Mouse (Mus musculus): ENCODE results near the gene Pla2g2f.

Pla2g2f gene

DNA sequence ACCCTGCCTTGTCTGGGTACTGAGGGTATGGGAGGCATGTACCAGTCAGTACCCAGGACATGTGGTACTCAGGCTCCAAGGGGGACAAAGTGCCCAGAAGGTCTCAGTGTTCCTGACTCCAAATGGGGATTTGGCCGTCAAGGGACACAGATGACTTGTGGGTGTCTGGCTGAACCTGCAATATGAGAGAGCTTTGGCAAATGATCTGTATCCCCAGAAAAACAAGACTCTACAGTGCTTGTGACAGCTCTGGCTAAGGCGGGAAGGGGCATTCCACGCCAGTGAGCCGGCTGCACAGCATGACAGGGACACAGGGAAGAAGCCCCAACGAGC lies 38.2 kb downstream of the Pla2g2f start:
- intact Hi-C loops (cut with DNase I), result no loop called here

DNA sequence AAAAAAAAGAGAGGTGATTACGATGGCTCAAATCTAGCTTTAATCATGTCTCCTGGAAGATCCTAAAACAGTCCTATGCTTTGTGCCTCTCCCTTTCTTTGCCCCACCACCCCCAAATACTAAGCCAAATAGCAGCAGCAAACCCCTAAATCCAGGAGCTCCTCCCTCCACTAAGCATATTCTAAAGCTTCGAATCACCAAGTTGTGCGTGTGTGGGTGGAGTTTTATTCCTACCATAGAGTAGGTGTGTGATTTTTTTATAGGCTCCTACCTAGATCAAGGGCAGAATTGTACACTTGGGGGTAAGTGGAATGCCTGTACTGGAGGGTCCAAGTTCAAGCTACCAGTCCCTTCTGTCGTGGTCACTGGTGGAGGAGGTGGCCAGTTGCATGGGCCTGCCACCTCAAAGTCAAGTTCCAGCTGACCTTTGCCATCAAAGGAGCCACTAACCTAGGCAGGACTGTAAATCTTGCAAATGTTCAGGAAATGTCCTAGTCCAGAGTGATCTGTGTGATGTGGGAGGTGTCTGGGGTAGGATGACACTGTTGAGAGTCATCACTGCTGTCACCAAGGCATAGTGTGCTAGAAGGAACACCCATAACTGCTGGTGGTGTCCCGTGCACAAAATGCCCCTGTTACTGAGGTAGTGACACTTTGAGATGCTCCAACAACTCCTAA lies 38.7 kb downstream of the Pla2g2f start:
- intact Hi-C loops (cut with DNase I), result no loop called here

DNA sequence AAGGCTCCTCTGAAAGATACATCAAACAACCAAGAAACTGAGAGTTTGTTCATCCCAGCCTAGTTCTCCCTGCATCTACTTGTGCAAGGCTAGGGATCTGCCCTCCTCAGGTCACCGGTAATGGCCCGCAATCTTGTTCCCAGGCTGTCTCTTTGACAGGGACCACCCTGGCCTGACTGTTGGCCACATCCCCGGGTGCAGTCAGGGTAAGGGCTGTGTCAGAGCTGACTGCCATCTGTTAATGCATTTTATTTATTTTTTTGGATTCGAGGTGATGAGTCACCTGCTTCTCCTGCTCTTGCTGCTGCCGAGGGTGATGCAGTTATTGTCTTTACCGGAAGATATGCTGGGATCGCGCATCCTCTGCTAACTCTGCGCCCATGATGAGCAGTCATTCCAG lies 40.7 kb downstream of the Pla2g2f start:
- intact Hi-C loops (cut with DNase I), result no loop called here

DNA sequence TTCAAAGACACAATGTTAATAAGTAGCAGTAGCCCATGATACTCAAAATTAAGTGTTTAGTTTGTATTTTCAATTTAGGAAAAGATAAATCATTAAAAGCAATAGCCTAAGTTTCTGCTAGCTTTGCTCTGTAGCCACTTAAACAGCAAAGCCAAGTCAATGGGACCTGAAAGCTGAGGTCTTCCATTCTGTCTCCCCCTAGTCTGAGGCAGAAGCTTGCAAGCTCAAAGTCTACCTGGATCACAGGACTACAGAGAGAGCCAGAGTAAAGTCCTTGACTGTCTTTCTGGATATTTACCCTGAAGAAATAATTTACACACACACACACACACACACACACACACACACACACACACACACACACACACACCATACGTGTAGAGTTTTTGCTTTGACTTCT lies 43.2 kb downstream of the Pla2g2f start:
- intact Hi-C loops (cut with DNase I), result no loop called here

DNA sequence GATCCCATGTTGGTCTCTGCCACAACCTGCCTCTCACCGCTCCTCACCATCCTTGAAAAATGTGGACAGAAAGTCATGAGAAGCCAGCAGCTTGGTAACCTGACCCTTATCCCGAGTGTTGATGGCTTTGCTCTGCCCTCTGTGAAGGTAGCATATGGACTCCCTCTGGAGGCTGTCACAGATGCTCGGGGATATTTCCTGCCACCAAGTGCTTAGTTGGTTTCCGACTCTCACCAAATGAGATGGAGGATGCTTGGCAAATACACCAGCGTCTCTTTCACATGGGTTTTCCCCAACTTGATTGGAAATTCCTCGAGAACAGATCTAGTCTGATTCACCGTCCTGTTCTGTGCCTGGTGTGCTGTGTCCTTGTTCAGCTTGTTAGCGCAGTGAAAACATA lies 44.8 kb downstream of the Pla2g2f start:
- intact Hi-C loops (cut with DNase I), result no loop called here

DNA sequence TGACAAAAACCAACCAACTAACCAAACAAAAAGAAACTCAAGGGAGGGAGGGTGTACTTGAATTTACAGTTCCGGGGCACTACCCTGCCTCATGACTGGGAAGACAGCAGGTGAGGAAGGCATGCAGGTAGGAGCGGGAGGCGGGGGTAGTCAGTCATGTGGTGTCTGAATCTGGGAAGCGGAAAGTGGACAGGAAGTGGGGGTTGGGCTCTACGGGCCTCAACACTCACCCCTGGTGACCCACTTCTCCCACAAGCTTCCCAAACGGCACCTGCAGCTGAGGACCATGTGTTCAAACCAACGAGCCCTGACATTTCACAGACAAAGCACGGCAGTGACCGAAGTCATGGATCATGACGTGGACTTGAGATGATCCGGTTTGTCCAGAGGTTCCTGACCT lies 45.3 kb downstream of the Pla2g2f start:
- intact Hi-C loops (cut with DNase I), result no loop called here

DNA sequence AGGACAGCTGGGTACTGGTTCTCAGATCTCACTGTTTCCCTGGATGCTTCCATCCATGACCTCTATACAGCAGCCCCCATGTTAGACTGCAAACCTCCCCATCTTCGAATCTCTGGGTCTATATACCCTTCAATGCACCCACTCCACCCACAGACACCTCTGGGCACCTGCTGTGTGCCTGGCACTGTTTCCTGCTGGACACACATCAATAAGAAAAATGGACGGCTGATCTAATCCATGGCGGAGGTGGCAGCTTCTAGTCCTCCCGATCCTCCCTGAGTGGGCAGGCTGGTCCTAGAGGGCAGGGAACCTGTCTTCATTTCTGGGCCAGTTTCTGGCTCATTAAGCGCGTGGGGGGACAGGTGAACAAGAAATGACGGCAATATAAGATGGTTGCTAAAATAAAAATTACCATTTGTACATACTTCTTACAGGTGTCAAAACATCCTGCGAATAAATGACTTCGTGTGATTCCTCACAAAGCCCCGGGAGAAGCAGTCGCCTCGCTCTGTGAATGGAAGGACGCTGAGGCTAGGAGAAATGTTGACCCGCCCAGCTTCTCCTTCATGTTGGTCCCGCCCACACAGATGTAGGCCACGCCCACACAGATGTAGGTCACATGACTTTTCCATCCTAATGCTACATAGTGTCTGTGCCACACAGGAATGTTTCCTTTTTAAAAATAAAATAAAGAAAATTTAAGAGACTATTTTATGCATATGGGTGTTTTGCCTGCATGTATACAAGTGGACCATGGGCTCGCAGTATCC lies 46.2 kb downstream of the Pla2g2f start:
- intact Hi-C loops (cut with DNase I), result no loop called here

DNA sequence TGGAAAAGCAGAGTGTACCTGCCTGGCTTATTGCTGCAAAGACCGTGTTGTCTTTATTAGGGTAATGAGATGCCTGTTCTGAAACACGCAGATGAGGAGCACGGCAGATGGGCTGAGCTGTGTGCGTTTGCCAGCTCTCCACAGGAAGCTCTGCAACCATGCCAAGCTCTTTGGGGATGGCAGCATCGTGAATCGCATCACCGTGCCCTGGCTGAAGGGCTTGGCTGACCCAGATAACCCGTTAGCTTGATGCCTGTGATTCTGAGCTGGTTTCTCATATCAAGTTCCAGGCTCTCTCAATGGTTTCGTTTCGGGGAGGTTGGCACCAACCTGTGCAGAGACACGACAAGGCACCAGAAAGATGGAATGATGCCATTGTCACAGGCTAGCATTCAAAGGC lies 46.8 kb downstream of the Pla2g2f start:
- intact Hi-C loops (cut with DNase I), result no loop called here

DNA sequence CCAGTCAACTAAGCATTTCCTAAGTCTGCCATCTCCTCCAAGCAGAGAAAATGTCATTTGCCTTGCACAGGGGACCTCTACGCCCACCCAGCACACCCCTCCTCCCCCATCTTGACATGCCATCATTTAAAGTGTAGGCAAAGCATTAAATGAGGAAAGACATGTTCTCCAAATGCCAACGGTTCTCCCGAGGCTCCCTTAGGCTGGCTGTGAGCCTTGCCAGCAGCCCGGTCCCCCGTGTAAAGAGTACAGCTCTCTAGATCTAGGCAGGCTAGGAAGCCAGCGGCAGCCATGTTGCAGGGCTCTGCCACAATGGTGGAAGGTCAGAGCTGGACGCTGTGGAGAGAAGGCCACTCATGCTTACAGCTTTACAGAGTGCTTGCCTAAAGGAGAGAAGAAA lies 47.5 kb downstream of the Pla2g2f start:
- intact Hi-C loops (cut with DNase I), result loop anchor here (2.0 to 5.0 kb wide), 3 partner anchors 37 to 141 kb away; no protein-coding TSS in a partner anchor

DNA sequence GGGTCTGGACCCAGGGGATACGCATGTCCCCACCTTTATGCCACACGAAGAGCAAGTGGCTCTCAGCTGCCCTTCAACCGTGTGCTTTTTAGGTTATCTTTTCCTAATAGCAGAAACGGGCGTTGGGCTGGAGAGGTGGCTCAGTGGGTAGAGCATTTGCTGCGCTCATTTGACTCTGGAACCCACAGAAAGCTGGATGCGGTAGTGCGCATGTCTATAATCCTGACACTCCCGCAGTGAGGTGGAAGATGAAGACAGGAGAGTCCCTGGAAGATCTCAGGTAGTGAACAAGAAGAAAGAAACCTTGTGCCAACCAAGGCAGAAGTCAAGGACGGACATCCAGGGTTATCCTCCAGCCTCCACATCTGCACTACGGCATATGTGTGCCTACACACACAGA lies 48.2 kb downstream of the Pla2g2f start:
- intact Hi-C loops (cut with DNase I), result loop anchor here (2.0 to 5.0 kb wide), 3 partner anchors 38 to 142 kb away; no protein-coding TSS in a partner anchor

DNA sequence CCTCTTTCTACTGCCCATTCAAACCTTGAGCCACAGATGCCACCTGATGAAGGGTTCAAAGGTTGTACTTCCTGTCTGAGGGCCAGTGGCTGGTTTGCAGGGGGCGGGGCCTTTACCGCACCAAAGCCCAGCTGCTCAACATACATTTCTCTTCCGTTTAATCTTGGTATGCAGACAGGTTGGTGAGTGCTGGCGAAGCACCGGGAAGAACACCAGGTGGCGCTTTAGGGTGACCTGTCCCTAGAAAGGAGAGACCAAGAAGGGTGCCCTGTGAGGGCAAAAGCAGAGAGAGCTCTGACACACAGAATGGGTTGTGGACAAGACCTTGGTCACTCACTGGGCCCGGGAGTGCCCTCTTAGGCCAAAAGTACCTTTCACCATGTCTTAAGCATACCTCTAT lies 48.8 kb downstream of the Pla2g2f start:
- intact Hi-C loops (cut with DNase I), result loop anchor here (2.0 to 5.0 kb wide), 3 partner anchors 39 to 142 kb away; no protein-coding TSS in a partner anchor

DNA sequence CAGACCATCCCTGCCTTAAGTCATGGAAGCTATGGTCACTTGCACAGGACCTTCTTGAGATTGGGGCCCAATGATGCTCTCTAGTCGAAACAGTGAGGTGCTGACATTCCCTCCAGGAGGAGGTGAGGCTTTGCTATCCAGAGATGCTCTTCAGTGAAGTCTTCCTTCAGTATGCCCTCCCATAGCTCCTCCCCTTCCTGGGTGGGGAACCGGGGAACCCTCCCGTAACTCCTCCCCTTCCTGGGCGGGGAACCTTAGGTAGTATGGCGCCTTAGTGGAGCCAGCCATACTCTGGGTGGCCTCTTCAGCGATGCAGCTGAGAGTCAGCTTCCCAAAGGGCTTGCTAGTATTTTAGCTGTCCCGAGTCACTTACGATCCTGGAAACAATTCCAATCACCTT lies 50.8 kb downstream of the Pla2g2f start:
- intact Hi-C loops (cut with DNase I), result loop anchor here (5.0 kb wide), 2 partner anchors 41 to 86 kb away; no protein-coding TSS in a partner anchor

DNA sequence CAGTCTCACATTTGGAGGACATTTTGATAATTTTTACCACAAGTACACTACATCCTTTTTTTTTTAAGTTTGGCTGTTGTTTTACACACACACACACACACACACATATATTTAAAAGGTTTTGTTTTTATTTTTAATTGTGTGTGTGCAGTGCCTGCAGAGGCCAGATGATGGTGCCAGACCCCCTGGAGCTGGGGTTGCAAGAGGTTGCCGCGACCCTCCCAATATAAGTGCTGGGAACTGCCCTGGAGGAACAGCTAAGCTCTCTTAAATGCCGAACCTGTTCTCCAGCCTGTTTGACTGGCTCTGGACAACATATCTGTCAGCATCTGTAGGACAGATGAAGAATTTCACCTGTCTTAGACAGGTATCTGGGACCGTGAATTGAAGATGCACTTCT lies 53.3 kb downstream of the Pla2g2f start:
- intact Hi-C loops (cut with DNase I), result loop anchor here (5.0 kb wide), 2 partner anchors 142 to 197 kb away; no protein-coding TSS in a partner anchor

DNA sequence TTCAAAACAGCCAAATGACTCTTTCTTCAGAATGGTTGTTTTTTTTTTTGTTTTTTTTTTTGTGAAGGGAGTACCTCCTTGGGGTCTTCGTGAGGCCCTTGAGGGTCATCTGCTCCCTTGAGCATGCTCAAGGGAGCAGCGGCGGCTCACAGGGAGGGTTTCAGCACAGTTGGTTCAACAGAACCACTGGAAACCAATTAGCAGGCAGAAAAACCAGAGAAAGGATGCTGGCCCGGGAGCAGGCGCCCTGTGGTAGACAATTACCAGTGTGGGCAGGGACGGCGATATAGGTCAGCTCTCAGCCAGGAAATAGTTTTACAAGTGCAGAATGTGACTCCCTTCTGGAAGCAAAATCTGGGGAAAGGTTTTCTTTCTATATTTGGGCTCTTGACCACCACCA lies 53.8 kb downstream of the Pla2g2f start:
- intact Hi-C loops (cut with DNase I), result loop anchor here (5.0 kb wide), 2 partner anchors 141 to 196 kb away; no protein-coding TSS in a partner anchor

DNA sequence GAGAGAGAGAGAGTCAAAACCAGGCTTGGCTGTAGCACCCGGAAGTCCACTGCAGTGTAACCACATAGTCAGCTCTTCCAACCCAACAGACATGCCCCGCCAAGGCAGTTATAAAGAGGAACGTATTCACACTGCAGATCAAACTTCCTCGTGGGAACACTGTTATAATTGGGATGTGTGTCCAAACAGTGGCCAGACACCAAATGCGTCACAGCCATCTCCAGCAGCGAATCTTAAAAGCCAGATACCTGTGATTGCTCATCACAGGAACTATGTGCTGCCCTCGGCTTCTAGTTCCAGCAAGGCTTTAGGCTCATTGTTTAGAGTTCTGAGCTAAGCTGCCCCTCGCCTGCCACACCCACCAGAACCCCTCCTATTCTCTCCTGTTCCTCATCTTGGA lies 54.9 kb downstream of the Pla2g2f start:
- intact Hi-C loops (cut with DNase I), result loop anchor here (5.0 kb wide), 2 partner anchors 140 to 195 kb away; no protein-coding TSS in a partner anchor

DNA sequence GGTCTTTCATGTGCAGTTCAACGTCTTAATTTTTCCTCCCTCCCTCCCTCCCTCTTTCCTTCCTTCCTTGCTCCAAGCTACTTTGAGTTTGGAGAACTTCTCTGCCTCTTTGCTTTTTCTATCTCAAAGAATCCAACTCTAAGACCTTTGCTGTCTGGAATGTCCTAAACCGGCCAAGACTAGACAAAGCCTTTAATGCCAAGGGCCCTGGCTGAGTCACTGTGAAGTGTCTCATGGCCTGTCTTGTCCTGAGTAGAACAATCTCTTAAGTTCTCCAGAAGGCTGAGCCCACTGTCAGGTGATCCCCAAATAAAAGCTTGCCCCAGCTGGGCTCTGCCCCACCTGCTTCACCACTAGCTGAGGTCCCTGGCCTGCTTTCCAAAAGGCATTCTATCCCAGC lies 55.4 kb downstream of the Pla2g2f start:
- intact Hi-C loops (cut with DNase I), result loop anchor here (5.0 kb wide), 2 partner anchors 140 to 195 kb away; no protein-coding TSS in a partner anchor

DNA sequence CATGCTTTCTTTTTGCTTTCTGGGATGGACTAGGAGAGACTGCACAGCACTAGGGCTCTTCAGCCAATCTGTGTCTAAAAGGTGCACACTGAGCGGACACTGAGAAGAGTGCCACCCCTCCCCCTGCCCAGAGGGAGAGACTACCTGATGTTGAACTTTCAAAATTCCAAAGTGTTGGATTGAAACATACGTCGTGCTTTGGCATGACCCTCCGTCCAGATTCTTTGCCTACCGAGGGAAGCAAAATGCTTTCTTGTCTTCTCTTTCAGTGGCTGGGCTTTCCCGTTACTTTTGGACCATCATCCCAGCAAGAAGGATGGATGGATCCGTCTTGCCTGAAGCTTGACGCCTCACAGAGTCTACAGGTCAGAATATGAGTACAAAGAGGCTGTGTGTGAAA lies 56.3 kb downstream of the Pla2g2f start:
- intact Hi-C loops (cut with DNase I), result loop anchor here (5.0 kb wide), 2 partner anchors 139 to 194 kb away; no protein-coding TSS in a partner anchor
